Mouse (Mus musculus) lung, postnatal 0 days (tissue): Measurements from ENCODE around the gene Cptp. TPM values are rescaled to one million over a fixed set of nuclear protein-coding genes. Genes with fewer than 3 reads are reported as not detected.

Experiments
- ATAC-seq: fragments of 200-750 bp; cut with Nextera tagmentation; 2 replicates; pipeline ENCODE4 v1.8.0; 2017; ENCODE audit warnings: moderate library complexity
- DNase-seq: peaks from one replicate; pipeline ENCODE4 v3.0.0-alpha.2; 2016; ENCODE audit warnings: low spot score
- H3K27ac ChIP-seq: fragments of 300-500 bp; sonication (generic); 2 replicates; pipeline ENCODE4 v1.5.1; 2014; ENCODE audit warnings: antibody characterized with exemption, mild to moderate bottlenecking, low read length, mixed read lengths
- H3K27me3 ChIP-seq: fragments of 300-500 bp; sonication (generic); replicated peaks from 2 replicates; pipeline ENCODE4 v1.6.1; 2014; ENCODE audit warnings: low read length, mixed read lengths; ENCODE audit not compliant: insufficient read depth
- H3K36me3 ChIP-seq: fragments of 300-500 bp; sonication (generic); 2 replicates; pipeline ENCODE4 v1.6.1; 2014; ENCODE audit warnings: low read length, mixed read lengths; ENCODE audit not compliant: insufficient read depth
- H3K4me1 ChIP-seq: fragments of 300-500 bp; sonication (generic); 2 replicates; pipeline ENCODE4 v1.6.1; 2014; ENCODE audit warnings: antibody characterized with exemption, low read depth, low read length, mixed read lengths; ENCODE audit not compliant: insufficient read depth
- H3K4me2 ChIP-seq: fragments of 300-500 bp; sonication (generic); replicated peaks from 2 replicates; pipeline ENCODE4 v1.6.1; 2014; ENCODE audit warnings: low read depth, mild to moderate bottlenecking, low read length, moderate library complexity, mixed read lengths
- H3K4me3 ChIP-seq: fragments of 300-500 bp; sonication (generic); 2 replicates; pipeline ENCODE4 v1.5.1; 2014; ENCODE audit warnings: low read depth, low read length
- H3K9ac ChIP-seq: fragments of 300-500 bp; sonication (generic); replicated peaks from 2 replicates; pipeline ENCODE4 v1.6.1; 2014; ENCODE audit warnings: low read depth, mild to moderate bottlenecking
- H3K9me3 ChIP-seq: fragments of 300-500 bp; sonication (generic); 2 replicates; pipeline ENCODE4 v1.6.1; 2016; ENCODE audit warnings: low read length, mixed read lengths
- CTCF ChIP-seq: IDR thresholded peaks from 2 replicates; pipeline ENCODE4 v1.5.1; 2016; ENCODE audit warnings: antibody characterized with exemption, mild to moderate bottlenecking
- EP300 ChIP-seq: IDR thresholded peaks from 2 replicates; pipeline ENCODE4 v1.6.1; 2016; ENCODE audit warnings: antibody characterized with exemption, mild to moderate bottlenecking, control low read depth
- WGBS: fragments of 180-500 bp; shearing (Covaris S2); extraction: QIAGEN DNeasy Blood & Tissue Kit; methylation state at CpG from one replicate; pipeline ENCODE4 v1.1.7; 2014; 5-methylcytosine and 5-hydroxymethylcytosine counted together
- polyA plus RNA-seq: library from polyadenylated mRNA; unstranded; fragments of >200 nt; fragmentation: Nextera tagmentation; extraction: Ambion mirVana; gene quantifications from 2 replicates; pipeline ENCODE4 v1.2.1, GENCODE M21; 2015

Cptp gene
- polyA plus RNA-seq, 1 experiment from 2014 or later: 13.8 TPM

DNA sequence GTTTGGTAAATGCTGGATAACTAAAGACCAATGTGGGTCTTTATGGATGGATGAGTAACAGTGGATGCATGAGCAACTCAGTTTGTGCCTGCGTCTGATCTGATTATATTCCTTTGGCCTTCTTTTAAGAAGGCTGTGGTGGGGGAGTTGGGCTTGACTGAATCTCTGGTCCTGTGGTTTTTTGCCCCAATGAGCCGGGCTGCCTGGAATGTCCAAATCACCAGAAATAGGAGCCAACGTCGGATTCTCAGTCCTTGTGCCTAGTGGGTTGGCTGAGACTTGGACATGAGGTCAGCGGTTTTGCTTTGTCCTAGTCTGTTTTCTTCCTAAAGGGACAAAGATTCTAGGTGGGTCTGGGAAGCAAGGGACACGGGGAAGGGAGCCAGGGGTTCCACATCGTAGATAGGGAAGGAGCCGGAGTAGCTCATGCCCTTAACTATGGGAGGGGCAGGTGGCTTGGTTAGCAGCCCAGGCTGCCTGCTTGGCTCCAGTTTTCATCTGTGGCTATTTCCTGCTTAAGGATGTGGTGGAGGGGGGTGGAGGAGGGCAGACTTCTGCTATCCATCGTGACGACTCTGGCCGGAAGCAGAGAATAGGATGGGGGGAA is 31.7 kb downstream of the Cptp start:
- H3K9me3 ChIP-seq: no peaks in the 10 kb centered on the region
- no peaks in the 10 kb centered on the region for H3K36me3 ChIP-seq
- ATAC-seq (no peak), DNase-seq (peak; percentile 64)
- H3K4me3 ChIP-seq: no peak overlapping the region
- H3K9ac ChIP-seq: no peak overlapping the region
- no peaks in the 10 kb centered on the region for H3K27me3 ChIP-seq
- no peak overlapping the region for H3K4me2 ChIP-seq
- peak overlapping the region; percentile 92 for H3K27ac ChIP-seq
- peaks cover 6% of the 10 kb centered on the region; the same call in 1 of the 2 replicates for H3K4me1 ChIP-seq
- WGBS: 42% methylated on average over 11 of the region's 11 CpGs
- no peak for TF ChIP-seq CTCF
- no peak for TF ChIP-seq EP300

DNA sequence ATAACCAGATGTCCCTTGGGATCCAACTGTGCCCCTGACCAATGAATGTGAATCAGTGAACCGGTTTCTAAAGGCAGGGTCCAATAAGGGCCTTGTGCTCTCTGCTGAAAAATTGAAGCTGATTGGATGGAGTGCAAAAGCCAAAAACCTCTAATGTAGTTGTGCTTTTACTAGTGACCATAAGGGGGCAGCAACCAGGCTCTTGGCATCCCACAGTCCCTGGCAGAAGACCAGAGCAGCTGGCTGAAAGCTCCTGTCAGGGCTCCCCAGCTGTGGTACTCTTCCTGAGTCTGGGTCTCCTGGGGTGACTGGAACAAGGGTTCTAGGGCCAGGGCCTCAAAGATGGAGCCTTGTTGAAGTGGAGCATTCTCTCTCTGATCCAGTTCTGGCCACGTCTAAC is 35.4 kb downstream of the Cptp start:
- H3K9ac ChIP-seq: no peak overlapping the region
- H3K4me3 ChIP-seq: no peak overlapping the region
- no peak overlapping the region for H3K4me2 ChIP-seq
- peak; percentile 93 for DNase-seq
- TF ChIP-seq CTCF: peak; percentile 78
- no peak for TF ChIP-seq EP300
- peak; percentile 20 for ATAC-seq
- no peaks in the 10 kb centered on the region for H3K9me3 ChIP-seq
- 18% methylated on average over 2 of the region's 2 CpGs for WGBS
- peak overlapping the region; percentile 51 for H3K27ac ChIP-seq
- peaks cover 6% of the 10 kb centered on the region; the same call in 1 of the 2 replicates for H3K4me1 ChIP-seq
- H3K27me3 ChIP-seq: no peaks in the 10 kb centered on the region
- no peaks in the 10 kb centered on the region for H3K36me3 ChIP-seq

DNA sequence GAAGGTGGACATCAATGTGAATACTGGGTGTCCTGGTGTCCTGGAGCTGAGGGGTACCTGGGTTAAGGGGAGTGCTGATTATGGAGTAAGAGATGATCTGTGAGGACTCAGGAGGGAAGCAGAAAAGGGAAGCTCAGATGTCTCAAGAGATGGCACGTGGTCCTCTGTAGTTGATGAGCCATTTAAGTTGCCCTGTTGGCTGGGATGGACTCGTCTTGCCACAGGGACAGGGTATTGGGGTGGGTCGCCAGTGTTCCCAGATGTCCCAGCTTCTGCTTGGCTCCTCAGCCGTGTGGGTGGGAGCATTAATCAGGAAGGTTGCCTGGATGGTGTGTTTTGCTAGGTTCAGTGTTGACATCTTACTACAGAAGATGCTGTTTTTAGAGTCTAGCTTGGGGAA is 36.0 kb downstream of the Cptp start:
- Histone ChIP-seq H3K9me3 (no peaks in the 10 kb centered on the region), H3K4me2 (no peak overlapping the region), H3K27me3 (no peaks in the 10 kb centered on the region), H3K4me1 (peaks cover 6% of the 10 kb centered on the region; the same call in 1 of the 2 replicates), H3K4me3 (no peak overlapping the region), H3K27ac (peak overlapping the region; percentile 51; the same call in 1 of the 2 replicates), H3K9ac (no peak overlapping the region), H3K36me3 (no peaks in the 10 kb centered on the region)
- DNase-seq (no peak), ATAC-seq (no peak)
- 87% methylated on average over 4 of the region's 4 CpGs for WGBS
- TF ChIP-seq CTCF: no peak
- no peak for TF ChIP-seq EP300

DNA sequence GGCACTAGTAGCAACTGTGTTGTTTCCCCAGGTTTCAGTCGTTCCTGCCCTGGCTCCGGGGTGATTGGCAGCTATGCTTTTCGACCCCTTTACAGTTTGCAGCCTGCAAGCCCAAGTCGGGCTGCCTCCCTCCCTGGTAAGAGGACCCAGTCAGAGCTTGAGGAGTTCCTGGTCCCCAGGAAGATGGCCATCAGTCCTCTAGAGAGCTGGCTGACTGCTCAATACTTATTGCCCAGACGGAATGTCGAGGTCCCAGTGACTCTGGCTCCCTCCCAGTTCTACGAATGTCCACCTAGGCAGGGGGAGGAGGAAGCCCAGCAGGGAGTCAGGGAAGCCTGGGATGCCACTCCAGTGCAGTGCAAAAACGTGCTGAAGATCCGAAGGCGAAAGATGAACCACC is 36.9 kb downstream of the Cptp start:
- no peaks in the 10 kb centered on the region for H3K36me3 ChIP-seq
- no peak for ATAC-seq
- H3K4me3 ChIP-seq: peak overlapping the region; percentile 76
- H3K4me1 ChIP-seq: peaks cover 6% of the 10 kb centered on the region; the same call in 1 of the 2 replicates
- no peak for DNase-seq
- H3K9me3 ChIP-seq: no peaks in the 10 kb centered on the region
- H3K27ac ChIP-seq: peak overlapping the region; percentile 71; the same call in 1 of the 2 replicates
- peak overlapping the region; percentile 78 for H3K9ac ChIP-seq
- peak overlapping the region; percentile 98 for H3K4me2 ChIP-seq
- H3K27me3 ChIP-seq: no peaks in the 10 kb centered on the region
- TF ChIP-seq EP300: no peak
- TF ChIP-seq CTCF: no peak
- WGBS: 48% methylated on average over 10 of the region's 10 CpGs

DNA sequence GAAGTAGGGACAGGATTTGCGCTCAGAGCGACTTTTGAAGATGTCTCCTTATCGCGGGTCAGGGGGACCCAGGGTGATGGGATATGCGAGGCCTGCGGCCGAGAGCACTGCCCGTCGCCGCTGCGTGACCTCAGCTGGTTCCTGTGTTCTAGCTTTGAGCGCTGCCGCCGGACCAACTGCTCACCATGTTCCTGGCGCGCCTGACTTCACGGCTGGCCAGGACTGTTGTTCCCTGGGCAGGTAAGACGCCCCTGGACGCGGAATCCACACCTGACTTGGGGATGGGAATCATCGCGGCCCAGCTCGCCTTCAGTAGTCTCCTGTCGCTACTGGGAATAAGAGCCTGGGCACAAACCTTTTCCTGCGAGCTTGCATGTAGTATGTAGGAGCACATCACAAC is 37.4 kb downstream of the Cptp start:
- under 1% methylated on average over 25 of the region's 25 CpGs for WGBS
- TF ChIP-seq EP300 (no peak), CTCF (no peak)
- no peak for DNase-seq

DNA sequence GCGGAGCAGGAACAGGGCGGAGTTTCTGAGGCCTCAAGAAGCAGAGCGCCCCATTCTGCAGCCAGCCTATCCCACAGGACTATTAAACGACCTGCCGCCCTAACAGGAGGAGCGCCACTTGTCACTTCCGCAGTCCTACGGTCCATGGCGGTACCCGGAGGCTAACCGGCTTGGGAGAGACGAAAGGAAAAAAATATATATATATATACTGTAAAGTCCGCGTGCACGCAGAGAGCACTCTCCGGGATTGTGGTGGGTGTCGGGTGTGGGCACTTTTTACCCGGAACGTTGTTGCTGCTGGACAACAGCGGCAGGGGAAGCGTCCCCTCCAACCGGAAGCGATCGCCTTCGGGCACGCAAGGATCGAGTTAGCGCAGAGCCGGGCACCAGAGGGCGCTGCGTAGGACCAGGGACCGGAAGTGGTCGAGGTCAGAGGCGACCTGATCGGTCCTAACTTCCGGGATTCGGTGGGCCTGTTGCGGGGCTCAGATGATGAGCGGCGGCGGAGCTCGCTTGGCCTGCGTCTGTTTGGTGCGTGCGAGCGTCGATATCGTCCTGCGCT is 38.0 kb downstream of the Cptp start, which contains the start of gene Aurkaip1:
TSS of gene Aurkaip1 (plus strand) at position 68 of the 562 bp plus-strand sequence.
- H3K4me2 ChIP-seq: peak within 1 kb of the TSS; percentile 98
- H3K27ac ChIP-seq: peak within 1 kb of the TSS; percentile 71
- DNase-seq: peak; percentile 97
- TF ChIP-seq EP300: no peak
- peak; percentile 93 for TF ChIP-seq CTCF
- ATAC-seq: peak; percentile 95
- no peaks in the 10 kb centered on the region for H3K27me3 ChIP-seq
- no peaks in the 10 kb centered on the region for H3K9me3 ChIP-seq
- peaks cover 6% of the 10 kb centered on the region; the same call in 1 of the 2 replicates for H3K4me1 ChIP-seq
- H3K36me3 ChIP-seq: no peaks in the 10 kb centered on the region; the same call in 1 of the 2 replicates
- H3K4me3 ChIP-seq: peak within 1 kb of the TSS; percentile 76
- WGBS: under 1% methylated on average over 49 of the region's 49 CpGs
- H3K9ac ChIP-seq: peak within 1 kb of the TSS; percentile 78

More for the DNA sequence above, 37.4 kb downstream of the Cptp start:
- no peaks in the 10 kb centered on the region for H3K27me3 ChIP-seq
- peak overlapping the region; percentile 71 for H3K27ac ChIP-seq
- peaks cover 6% of the 10 kb centered on the region; the same call in 1 of the 2 replicates for H3K4me1 ChIP-seq
- peak overlapping the region; percentile 78 for H3K9ac ChIP-seq
- ATAC-seq: peak; percentile 7; the same call in 1 of the 2 replicates
- H3K4me2 ChIP-seq: peak overlapping the region; percentile 98
- H3K9me3 ChIP-seq: no peaks in the 10 kb centered on the region
- H3K4me3 ChIP-seq: peak overlapping the region; percentile 76
- no peaks in the 10 kb centered on the region for H3K36me3 ChIP-seq
